Mouse (Mus musculus) embryonic facial prominence, embryonic 15.5 days (tissue): Measurements from ENCODE around the gene Gzme. TPM values are rescaled to one million over a fixed set of nuclear protein-coding genes. Genes with fewer than 3 reads are reported as not detected.

ENCODE experiments used
- ATAC-seq: fragments of 200-750 bp; cut with Nextera tagmentation; 2 replicates; pipeline ENCODE4 v1.8.0; 2017; ENCODE audit warnings: low read depth, moderate TSS enrichment; ENCODE audit not compliant: insufficient number of reproducible peaks, low FRiP score, low TSS enrichment
- H3K27ac ChIP-seq: fragments of 300-500 bp; sonication (generic); replicated peaks from 2 replicates; pipeline ENCODE4 v1.5.1; 2015; ENCODE audit warnings: mild to moderate bottlenecking, inconsistent platforms
- H3K27me3 ChIP-seq: fragments of 300-500 bp; sonication (generic); 2 replicates; pipeline ENCODE4 v1.6.1; 2015; ENCODE audit warnings: inconsistent platforms
- H3K36me3 ChIP-seq: fragments of 300-500 bp; sonication (generic); 2 replicates; pipeline ENCODE4 v1.6.1; 2015; ENCODE audit warnings: mild to moderate bottlenecking, inconsistent platforms
- H3K4me1 ChIP-seq: fragments of 300-500 bp; sonication (generic); 2 replicates; pipeline ENCODE4 v1.6.1; 2015; ENCODE audit warnings: inconsistent platforms
- H3K4me2 ChIP-seq: fragments of 300-500 bp; sonication (generic); replicated peaks from 2 replicates; pipeline ENCODE4 v1.6.1; 2015; ENCODE audit warnings: mild to moderate bottlenecking, inconsistent platforms
- H3K4me3 ChIP-seq: fragments of 300-500 bp; sonication (generic); replicated peaks from 2 replicates; pipeline ENCODE4 v1.5.1; 2015; ENCODE audit warnings: mild to moderate bottlenecking, inconsistent platforms
- H3K9ac ChIP-seq: fragments of 300-500 bp; sonication (generic); 2 replicates; pipeline ENCODE4 v1.6.1; 2015; ENCODE audit warnings: inconsistent platforms
- H3K9me3 ChIP-seq: fragments of 300-500 bp; sonication (generic); replicated peaks from 2 replicates; pipeline ENCODE4 v1.6.1; 2016; ENCODE audit warnings: inconsistent platforms
- WGBS: fragments of 180-500 bp; shearing (Covaris S2); methylation state at CpG from one replicate; pipeline ENCODE4 v1.1.7; 2015; 5-methylcytosine and 5-hydroxymethylcytosine counted together
- microRNA-seq: library from miRNA; unstranded; fragments of <30 nt; microRNA quantifications from one replicate; pipeline ENCODE4, GENCODE M21; 2016; ENCODE audit warnings: borderline number of aligned reads
- polyA plus RNA-seq: library from polyadenylated mRNA; unstranded; fragments of >200 nt; fragmentation: Nextera tagmentation; extraction: Ambion mirVana; gene quantifications from 2 replicates; pipeline ENCODE4 v1.2.1, GENCODE M21; 2015

Gzme gene
- polyA plus RNA-seq, 1 experiment from 2014 or later: not detected

DNA sequence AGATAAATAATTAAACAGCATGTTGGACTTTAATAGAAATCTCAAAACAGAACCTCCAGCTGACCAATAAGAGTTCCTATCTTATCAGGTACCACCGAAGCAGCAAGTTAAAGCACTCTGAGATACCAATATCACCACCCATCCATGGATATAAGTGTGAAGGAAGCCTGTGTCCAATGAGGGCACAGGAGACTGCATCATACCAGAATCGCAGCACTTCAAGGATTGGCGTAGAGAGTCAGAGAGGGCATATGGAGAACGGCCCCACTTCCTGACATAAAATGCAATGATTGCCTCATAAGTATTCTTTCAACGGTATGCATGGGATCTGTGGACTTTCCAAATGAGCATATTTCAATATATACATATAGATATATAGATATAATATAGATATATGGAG, 15.4 kb downstream of the Gzme start:
- Histone ChIP-seq H3K9ac (no peak overlapping the region), H3K36me3 (no peaks in the 10 kb centered on the region), H3K4me2 (no peak overlapping the region), H3K4me1 (no peaks in the 10 kb centered on the region), H3K27me3 (no peaks in the 10 kb centered on the region), H3K4me3 (no peak overlapping the region), H3K27ac (no peak overlapping the region), H3K9me3 (no peaks in the 10 kb centered on the region)
- ATAC-seq: no peak
- 87% methylated on average over 5 of the region's 5 CpGs for WGBS

GRCm38 (mm10) chr14:56103452-56103851, 17.0 kb downstream of the Gzme start:
- no peaks in the 10 kb centered on the region for H3K4me1 ChIP-seq
- 50% methylated on average over 3 of the region's 3 CpGs for WGBS
- H3K4me2 ChIP-seq: no peak overlapping the region
- no peaks in the 10 kb centered on the region for H3K27me3 ChIP-seq
- H3K27ac ChIP-seq: no peak overlapping the region
- no peak overlapping the region for H3K9ac ChIP-seq
- no peaks in the 10 kb centered on the region for H3K36me3 ChIP-seq
- H3K4me3 ChIP-seq: no peak overlapping the region
- no peaks in the 10 kb centered on the region for H3K9me3 ChIP-seq
- ATAC-seq: no peak

DNA sequence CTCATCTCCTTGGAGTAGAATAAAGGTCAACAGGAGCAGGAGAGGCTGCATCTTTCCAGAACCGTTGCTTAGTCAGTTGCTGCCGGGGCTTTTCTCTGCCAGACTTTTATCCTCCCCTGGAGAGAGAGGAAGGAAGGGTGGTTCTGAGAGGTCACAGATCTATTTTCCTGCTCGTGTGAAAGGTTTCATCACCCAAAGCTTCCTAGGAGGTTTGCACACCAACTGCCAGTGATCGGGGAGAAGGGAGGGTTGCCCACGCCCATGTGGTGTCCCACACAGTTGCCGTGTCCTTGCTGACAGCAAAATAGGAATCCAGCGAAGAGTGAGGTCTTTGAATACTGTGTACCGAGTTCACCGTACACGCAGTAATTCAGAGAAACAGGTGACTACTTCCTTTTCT, 18.0 kb downstream of the Gzme start, which contains the start of gene Ctsg:
TSS of gene Ctsg (minus strand) at position 189 of the 400 bp plus-strand sequence.
- no peaks in the 10 kb centered on the region for H3K27me3 ChIP-seq
- no peak within 1 kb of the TSS for H3K4me2 ChIP-seq
- no peak within 1 kb of the TSS for H3K4me3 ChIP-seq
- H3K9ac ChIP-seq: no peak within 1 kb of the TSS
- no peaks in the 10 kb centered on the region for H3K4me1 ChIP-seq
- H3K36me3 ChIP-seq: no peaks in the 10 kb centered on the region
- no peak for ATAC-seq
- no peak within 1 kb of the TSS for H3K27ac ChIP-seq
- H3K9me3 ChIP-seq: no peaks in the 10 kb centered on the region
- 74% methylated on average over 10 of the region's 10 CpGs for WGBS

DNA sequence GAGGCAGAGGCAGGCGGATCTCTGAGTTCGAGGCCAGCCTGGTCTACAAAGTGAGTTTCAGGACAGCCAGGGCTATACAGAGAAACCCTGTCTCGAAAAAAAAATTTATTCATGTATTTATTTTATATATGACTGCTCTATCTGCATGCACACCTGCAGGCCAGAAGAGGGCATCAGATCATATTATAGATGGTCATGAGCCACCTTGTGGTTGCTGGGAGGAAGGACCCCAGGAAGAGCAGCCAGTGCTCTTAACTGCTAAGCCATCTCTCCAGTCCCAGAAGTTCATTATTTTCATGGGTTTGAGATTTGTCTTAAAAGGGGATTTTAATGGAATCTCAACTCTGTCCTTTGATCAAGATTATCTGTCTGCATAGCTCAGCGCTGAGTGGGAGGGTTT, 21.5 kb downstream of the Gzme start:
- no peak overlapping the region for H3K27ac ChIP-seq
- H3K4me1 ChIP-seq: no peaks in the 10 kb centered on the region
- H3K4me3 ChIP-seq: no peak overlapping the region
- WGBS: 77% methylated on average over 4 of the region's 4 CpGs
- no peak overlapping the region for H3K4me2 ChIP-seq
- H3K9ac ChIP-seq: no peak overlapping the region
- no peak for ATAC-seq
- H3K27me3 ChIP-seq: no peaks in the 10 kb centered on the region
- H3K9me3 ChIP-seq: no peaks in the 10 kb centered on the region
- H3K36me3 ChIP-seq: no peaks in the 10 kb centered on the region

- 73% methylated on average over 1 of the region's 1 CpGs for WGBS
- Histone ChIP-seq H3K9me3 (no peaks in the 10 kb centered on the region), H3K4me2 (no peak overlapping the region), H3K4me1 (no peaks in the 10 kb centered on the region), H3K4me3 (no peak overlapping the region), H3K27me3 (no peaks in the 10 kb centered on the region), H3K36me3 (no peaks in the 10 kb centered on the region), H3K9ac (no peak overlapping the region), H3K27ac (no peak overlapping the region)
- no peak for ATAC-seq
These were observed 22.8 kb downstream of the Gzme start for GRCm38 (mm10) chr14:56097597-56097996.

GRCm38 (mm10) chr14:56093353-56093752, 27.1 kb downstream of the Gzme start:
- 77% methylated on average over 2 of the region's 2 CpGs for WGBS
- no peaks in the 10 kb centered on the region for H3K9me3 ChIP-seq
- ATAC-seq: no peak
- no peak overlapping the region for H3K9ac ChIP-seq
- H3K36me3 ChIP-seq: no peaks in the 10 kb centered on the region
- H3K27me3 ChIP-seq: no peaks in the 10 kb centered on the region
- H3K27ac ChIP-seq: no peak overlapping the region
- H3K4me2 ChIP-seq: no peak overlapping the region
- H3K4me1 ChIP-seq: no peaks in the 10 kb centered on the region
- no peak overlapping the region for H3K4me3 ChIP-seq

- Histone ChIP-seq H3K4me3 (no peak overlapping the region), H3K4me2 (no peak overlapping the region), H3K9ac (no peak overlapping the region), H3K27ac (no peak overlapping the region), H3K27me3 (no peaks in the 10 kb centered on the region), H3K9me3 (no peaks in the 10 kb centered on the region), H3K4me1 (no peaks in the 10 kb centered on the region), H3K36me3 (no peaks in the 10 kb centered on the region)
- no peak for ATAC-seq
- 69% methylated on average over 3 of the region's 3 CpGs for whole genome bisulfite sequencing
These were observed 33.7 kb downstream of the Gzme start for GRCm38 (mm10) chr14:56086711-56087110.

DNA sequence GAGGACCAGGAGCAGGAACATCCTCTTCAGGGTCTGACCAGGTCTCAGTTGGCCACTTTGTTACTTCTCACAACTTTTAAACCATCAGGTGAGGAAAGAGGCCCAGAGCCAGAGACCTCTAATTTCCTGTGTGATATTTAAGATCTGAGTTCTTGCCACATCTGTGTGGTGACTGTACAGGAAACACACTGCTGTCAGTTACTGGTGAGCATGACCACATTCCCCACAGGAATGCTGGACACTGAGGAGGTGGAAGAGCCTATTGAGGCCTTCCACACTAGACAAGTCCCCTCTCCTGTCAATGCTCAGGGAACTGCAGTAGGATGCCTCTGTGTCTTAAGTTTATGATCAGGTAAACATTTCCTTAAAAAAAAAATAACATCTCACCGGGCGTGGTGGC, 35.3 kb downstream of the Gzme start, which contains the start of gene Mcpt8:
TSS of gene Mcpt8 (minus strand) at position 107 of the 400 bp plus-strand sequence.
- ATAC-seq: no peak
- Histone ChIP-seq H3K27ac (no peak within 1 kb of the TSS), H3K27me3 (no peaks in the 10 kb centered on the region), H3K4me1 (no peaks in the 10 kb centered on the region), H3K4me3 (no peak within 1 kb of the TSS), H3K9me3 (no peaks in the 10 kb centered on the region), H3K9ac (no peak within 1 kb of the TSS), H3K4me2 (no peak within 1 kb of the TSS), H3K36me3 (no peaks in the 10 kb centered on the region)
- WGBS: 95% methylated on average over 2 of the region's 2 CpGs

DNA sequence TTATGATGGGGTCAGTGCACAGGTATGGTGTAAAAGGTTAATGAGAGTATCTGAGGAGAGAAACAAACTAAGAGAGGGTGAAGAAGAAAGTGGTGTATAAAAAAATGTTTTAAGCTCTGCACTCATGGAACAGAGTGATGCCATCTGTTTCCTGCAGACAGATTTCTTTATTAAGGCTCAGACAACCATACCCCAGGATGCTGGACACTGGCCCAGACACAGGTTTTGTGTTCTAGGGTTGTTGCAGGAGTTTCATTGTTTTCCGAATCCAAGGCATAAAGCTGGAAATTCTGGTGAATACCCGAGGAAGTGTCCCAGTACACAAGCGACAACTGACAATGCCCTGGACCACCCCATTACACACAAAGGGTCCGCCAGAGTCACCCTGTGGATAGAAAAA, 38.4 kb downstream of the Gzme start:
- Histone ChIP-seq H3K36me3 (no peaks in the 10 kb centered on the region), H3K27ac (no peak overlapping the region), H3K9ac (no peak overlapping the region), H3K4me1 (no peaks in the 10 kb centered on the region), H3K27me3 (no peaks in the 10 kb centered on the region), H3K4me3 (no peak overlapping the region), H3K4me2 (no peak overlapping the region), H3K9me3 (no peaks in the 10 kb centered on the region)
- ATAC-seq: no peak
- WGBS: 85% methylated on average over 4 of the region's 4 CpGs

Small RNA genes within 50 kb of the gene (microRNA-seq; reads per million reads assigned to microRNA genes)
- gene Mir6949: not detected

Other genes starting within 250 kb of the Gzme start
- gene Cbln3, start 236.2 kb downstream of the Gzme start, polyA plus RNA-seq: 0.33 and 0.35 TPM in 2 replicates
- gene Khnyn, start 235.7 kb downstream of the Gzme start, polyA plus RNA-seq: 18.8 and 19.9 TPM in 2 replicates
- gene Sdr39u1, start 220.3 kb downstream of the Gzme start, polyA plus RNA-seq: 73.9 and 79.1 TPM in 2 replicates
- 320 and 374 TPM in 2 replicates for gene Cma1, start 175.9 kb downstream of the Gzme start, polyA plus RNA-seq
- gene Cma2, start 169.6 kb downstream of the Gzme start, polyA plus RNA-seq: 0.67 and 0.88 TPM in 2 replicates
- gene Mcpt1, start 102.7 kb downstream of the Gzme start, polyA plus RNA-seq: 0.38 and 0.65 TPM in 2 replicates
- gene Mcpt9, start 90.1 kb downstream of the Gzme start, polyA plus RNA-seq: not detected in 2 replicates
- gene Mcpt2, start 78.6 kb downstream of the Gzme start, polyA plus RNA-seq: 3.2 and 3.6 TPM in 2 replicates
- 25.7 and 32.1 TPM in 2 replicates for gene Mcpt4, start 58.3 kb downstream of the Gzme start, polyA plus RNA-seq
- gene Mcpt8, start 35.4 kb downstream of the Gzme start, polyA plus RNA-seq: 1.5 and 2.2 TPM in 2 replicates
- gene Ctsg, start 18.1 kb downstream of the Gzme start, polyA plus RNA-seq: 0.28 and 0.67 TPM in 2 replicates
- gene Gzmd, start 12.0 kb upstream of the Gzme start, polyA plus RNA-seq: not detected in 2 replicates
- not detected in 2 replicates for gene Gzmg, start 39.0 kb upstream of the Gzme start, polyA plus RNA-seq
- not detected in 2 replicates for gene Gzmn, start 54.0 kb upstream of the Gzme start, polyA plus RNA-seq
- not detected in 2 replicates for gene Gzmf, start 90.8 kb upstream of the Gzme start, polyA plus RNA-seq
- gene Gzmc, start 114.0 kb upstream of the Gzme start, polyA plus RNA-seq: 0.25 and 0.31 TPM in 2 replicates
- 0.46 and 0.67 TPM in 2 replicates for gene Gzmb, start 141.6 kb upstream of the Gzme start, polyA plus RNA-seq
- gene Atp12a, start 244.4 kb upstream of the Gzme start, polyA plus RNA-seq: 0.42 and 0.64 TPM in 2 replicates